28 mouse cellular contexts compared by ENCODE assay signal in genomic region chr5:125772238-125772637, GRCm38 (mm10).
DNase-seq lines count a peak whose midpoint lies in the region; ATAC-seq and TF ChIP-seq lines count a peak whose summit lies in the region.
"Had no signal": no experiment of that assay in that cellular context is flagged by ENCODE, and none has a peak within 500 bp of the region (broad histone marks: within the 10 kb centered on the region; RNA-seq: fewer than 3 reads in every experiment).

No protein-coding gene starts in this region.

- no peaks in the 10 kb centered on the region for H3K36me3 ChIP-seq in E14TG2a.4 (ENCODE audit: insufficient read depth, low read length)
- H3K36me3 ChIP-seq: embryonic facial prominence, embryonic 10.5 days; embryonic facial prominence, embryonic 15.5 days; G1E; hindbrain, embryonic 10.5 days; hindbrain, embryonic 15.5 days; lung, embryonic 15.5 days; neural tube, embryonic 13.5 days; stomach, embryonic 15.5 days had no signal

- TF ChIP-seq CTCF in layer of hippocampus, adult 2 months (conservative IDR thresholded peaks at IDR 0.05): peak; percentile 68
- peak; percentile 36 for TF ChIP-seq CTCF in E14TG2a.4 (conservative IDR thresholded peaks at IDR 0.05; ENCODE audit: low read length)
- TF ChIP-seq CTCF in cortical plate, adult 2 months (IDR thresholded peaks at IDR 0.05; ENCODE audit: extremely low read depth, insufficient read depth, low read length): peak; percentile 36; the same call in 1 of the 2 replicates

- DNase-seq in layer of hippocampus, adult 2 months (ENCODE audit: low spot score in 2 of 2): no peak
- DNase-seq in layer of hippocampus, adult 8-10 months (ENCODE audit: low spot score in 2 of 2): no peak
- DNase-seq in 3T3-L1 (ENCODE audit: low read depth, low spot score): peak; percentile 3
- DNase-seq: adrenal gland, postnatal 36 days; cerebellum, adult 2 months; gastrocnemius, postnatal 14 days; heart, postnatal 14 days; kidney, postnatal 25 days; layer of hippocampus, postnatal 36 days; liver; right cerebral cortex, postnatal 25 days; thymus, adult 2 months; thymus, postnatal 36 days had no signal

- peak overlapping the region; percentile 63; the same call in 1 of the 2 replicates for H3K27ac ChIP-seq in layer of hippocampus, adult 2 months
- no peak overlapping the region for H3K27ac ChIP-seq in cortical plate, adult 2 months (ENCODE audit: insufficient read depth, low read length)
- H3K27ac ChIP-seq: embryonic facial prominence, embryonic 10.5 days; embryonic facial prominence, embryonic 15.5 days; forebrain, embryonic 13.5 days; hindbrain, embryonic 10.5 days; hindbrain, embryonic 15.5 days; lung, embryonic 15.5 days; neural tube, embryonic 13.5 days; stomach, embryonic 15.5 days had no signal

- H3K9me3 ChIP-seq in E14TG2a.4 (ENCODE audit: low read length): no peaks in the 10 kb centered on the region
- H3K9me3 ChIP-seq: embryonic facial prominence, embryonic 15.5 days; hindbrain, embryonic 10.5 days; hindbrain, embryonic 15.5 days; lung, embryonic 15.5 days; neural tube, embryonic 13.5 days; stomach, embryonic 15.5 days had no signal

- no peak overlapping the region for H3K4me3 ChIP-seq in layer of hippocampus, adult 2 months
- H3K4me3 ChIP-seq in E14TG2a.4 (replicated peaks; ENCODE audit: low read length): no peak overlapping the region
- no peak overlapping the region for H3K4me3 ChIP-seq in cortical plate, adult 2 months (ENCODE audit: insufficient read depth, low read length)
- H3K4me3 ChIP-seq: embryonic facial prominence, embryonic 10.5 days; embryonic facial prominence, embryonic 15.5 days; forebrain, embryonic 13.5 days; hindbrain, embryonic 10.5 days; hindbrain, embryonic 15.5 days; lung, embryonic 15.5 days; neural tube, embryonic 13.5 days; stomach, embryonic 15.5 days had no signal

- ATAC-seq in megakaryocyte, adult 5-6 weeks (ENCODE audit: poor library complexity, severe bottlenecking): no peak
- ATAC-seq: forebrain, embryonic 13.5 days; intestine, embryonic 16.5 days; Patski had no signal

- TF ChIP-seq POLR2A in cortical plate, adult 2 months (IDR thresholded peaks at IDR 0.05; ENCODE audit: extremely low read depth, insufficient read depth, low read length): no peak

- no peaks in the 10 kb centered on the region for H3K27me3 ChIP-seq in E14TG2a.4 (ENCODE audit: insufficient read depth, low read length)
- H3K27me3 ChIP-seq: CH12.LX; embryonic facial prominence, embryonic 15.5 days; forebrain, embryonic 13.5 days; hindbrain, embryonic 15.5 days; lung, embryonic 15.5 days; neural tube, embryonic 13.5 days; Patski; stomach, embryonic 15.5 days had no signal

- no peaks in the 10 kb centered on the region for H3K4me1 ChIP-seq in E14TG2a.4 (replicated peaks; ENCODE audit: low read depth, low read length)
- peaks cover 5% of the 10 kb centered on the region; the same call in 1 of the 2 replicates for H3K4me1 ChIP-seq in cortical plate, adult 2 months (ENCODE audit: control insufficient read depth, insufficient read depth, low read length)
- H3K4me1 ChIP-seq: embryonic facial prominence, embryonic 10.5 days; embryonic facial prominence, embryonic 15.5 days; hindbrain, embryonic 10.5 days; hindbrain, embryonic 15.5 days; lung, embryonic 15.5 days; neural tube, embryonic 13.5 days; stomach, embryonic 15.5 days had no signal
